Mouse (Mus musculus): ENCODE data around the gene Dyrk1a.
A peak's percentile ranks its signal among the peaks of the same experiment; 100 is the strongest.
"Not testable (repeated sequence)": the region's sequence is repeated elsewhere in the genome, so short reads cannot be mapped to it uniquely, and the experiment has no call there.

The Dyrk1a gene

GRCm38 (mm10) chr16:94632424-94632963, 62.7 kb downstream of the Dyrk1a start:
- no peak for DNase-seq (ENCODE audit: low spot score in 2 of 2)

- no peak for DNase-seq (ENCODE audit: low spot score in 2 of 2)
These were observed 63.2 kb downstream of the Dyrk1a start for GRCm38 (mm10) chr16:94633012-94633411.

DNA sequence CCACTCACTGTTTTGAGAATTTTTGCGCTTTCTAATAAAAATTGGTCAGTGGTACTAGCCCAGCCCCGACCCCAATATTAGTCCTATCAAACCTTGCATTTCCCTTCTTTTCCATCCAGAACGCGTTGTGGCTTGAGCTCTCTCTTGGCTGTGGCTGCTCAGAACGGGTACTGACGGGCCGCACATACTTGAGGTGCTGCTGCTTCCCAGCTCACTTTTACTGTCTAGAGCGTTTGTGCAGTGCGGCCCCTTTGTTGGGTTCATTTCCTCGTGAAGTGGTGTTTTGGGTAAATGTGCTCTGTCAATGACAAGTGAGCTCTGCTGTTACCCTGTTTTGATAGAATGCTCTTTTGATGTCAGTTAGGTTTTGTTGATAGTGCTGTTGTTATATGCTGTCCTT, 67.6 kb downstream of the Dyrk1a start:
- no peak for DNase-seq (ENCODE audit: low spot score in 2 of 2)

DNA sequence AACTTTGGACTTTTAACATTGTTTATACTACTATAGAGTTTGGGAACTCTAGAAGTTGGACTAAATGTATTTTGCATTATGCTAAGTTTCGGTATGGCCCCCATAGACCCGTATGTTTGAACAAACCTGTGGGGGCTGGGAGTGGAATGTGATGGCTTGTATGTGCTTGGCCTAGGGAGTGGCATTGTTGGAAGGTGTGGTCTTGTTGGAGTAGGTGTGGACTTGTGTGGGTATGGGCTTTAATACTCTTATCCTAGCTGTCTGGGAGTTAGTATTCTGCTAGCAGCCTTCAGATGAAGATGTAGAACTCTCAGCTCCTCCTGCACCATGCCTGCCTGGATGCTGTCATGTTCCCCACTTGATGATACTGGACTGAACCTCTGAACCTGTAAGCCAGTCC, 72.0 kb downstream of the Dyrk1a start:
- no peak for DNase-seq (ENCODE audit: low spot score in 2 of 2)

DNA sequence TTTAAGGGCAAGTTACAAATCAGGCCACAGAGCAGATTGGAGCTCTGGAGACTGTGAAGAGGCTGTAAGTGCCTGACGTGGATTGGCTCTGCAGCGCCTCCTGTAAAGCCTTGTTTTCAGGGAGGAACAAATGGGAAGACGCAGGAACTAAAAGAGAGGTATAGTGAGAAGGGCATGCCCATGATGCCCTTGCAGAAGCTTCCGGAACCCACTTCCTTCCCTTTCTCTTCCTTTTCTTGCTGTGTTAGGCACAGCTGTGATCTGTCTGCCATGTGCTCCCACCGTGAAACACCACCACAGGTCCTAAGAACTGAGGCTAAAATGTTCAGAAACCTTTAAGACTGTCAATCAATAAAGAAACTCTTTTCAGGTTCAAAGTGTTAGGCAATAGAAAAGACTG, 77.3 kb downstream of the Dyrk1a start:
- no peak for DNase-seq (ENCODE audit: low spot score in 2 of 2)

DNA sequence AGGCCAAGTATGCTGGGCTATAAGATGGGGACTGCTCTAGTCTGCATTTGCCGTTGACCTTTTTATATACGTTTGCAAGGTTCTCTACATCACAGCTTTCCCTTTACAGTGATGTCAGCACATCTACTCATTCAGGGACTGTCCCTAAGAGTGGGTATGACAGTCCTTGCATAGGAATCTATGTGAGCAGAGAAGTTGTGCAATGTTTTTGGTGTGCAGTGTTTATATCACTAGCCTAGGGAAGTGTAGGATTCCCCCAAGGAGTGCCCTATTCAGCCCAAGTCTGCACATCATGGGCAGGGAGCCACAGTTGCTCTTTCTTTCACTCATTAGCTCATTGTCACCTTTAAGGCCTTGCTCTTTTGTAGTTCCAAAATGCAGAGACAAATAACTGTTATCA, 78.1 kb downstream of the Dyrk1a start:
- no peak for DNase-seq (ENCODE audit: low spot score in 2 of 2)

DNA sequence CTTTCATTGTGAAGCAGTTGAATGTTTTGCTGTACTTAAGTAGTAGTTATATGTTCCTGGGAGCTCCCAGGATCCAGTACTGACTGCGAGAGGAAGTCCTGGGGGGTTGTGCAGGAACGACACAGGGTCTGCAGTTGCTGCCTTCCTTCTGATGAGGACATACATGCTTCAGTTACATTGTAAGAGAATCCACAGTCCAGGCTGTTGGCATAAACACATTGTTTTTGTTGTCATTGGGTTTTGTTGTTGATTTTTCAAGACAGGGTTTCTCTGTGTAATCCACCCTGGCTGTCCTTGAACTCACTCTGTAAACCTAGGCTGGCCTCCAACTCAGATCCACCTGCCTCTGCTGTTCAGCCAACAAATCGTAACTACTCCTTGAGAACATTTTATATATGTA, 80.1 kb downstream of the Dyrk1a start:
- no peak for DNase-seq (ENCODE audit: low spot score in 2 of 2)

GRCm38 (mm10) chr16:94652091-94652713, 82.4 kb downstream of the Dyrk1a start:
- DNase-seq (ENCODE audit: low spot score in 2 of 2), result peak in 1 of 2 experiments; percentile 27

DNA sequence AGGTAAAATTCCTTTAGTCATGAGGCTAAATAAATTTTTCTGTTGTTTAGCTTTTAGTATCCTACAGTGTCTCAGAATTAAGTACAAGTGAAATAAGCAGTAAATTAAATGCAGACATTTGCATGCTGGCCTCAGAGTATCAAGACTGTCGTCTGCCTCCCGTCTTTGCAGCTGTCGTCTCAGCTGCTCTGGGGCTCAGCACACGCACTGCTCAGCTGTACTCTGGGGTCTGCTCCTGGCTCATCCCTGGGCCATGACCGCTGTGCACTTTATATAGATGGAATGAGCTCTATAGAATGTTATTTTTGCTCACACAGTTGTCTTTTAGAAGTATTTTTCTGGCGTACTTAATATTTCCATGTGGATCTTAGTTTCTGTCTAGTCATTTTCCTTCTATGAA, 85.3 kb downstream of the Dyrk1a start:
- no peak for DNase-seq (ENCODE audit: low spot score in 2 of 2)

GRCm38 (mm10) chr16:94656891-94657290, 87.1 kb downstream of the Dyrk1a start:
- DNase-seq (ENCODE audit: low spot score in 2 of 2), result no peak

DNA sequence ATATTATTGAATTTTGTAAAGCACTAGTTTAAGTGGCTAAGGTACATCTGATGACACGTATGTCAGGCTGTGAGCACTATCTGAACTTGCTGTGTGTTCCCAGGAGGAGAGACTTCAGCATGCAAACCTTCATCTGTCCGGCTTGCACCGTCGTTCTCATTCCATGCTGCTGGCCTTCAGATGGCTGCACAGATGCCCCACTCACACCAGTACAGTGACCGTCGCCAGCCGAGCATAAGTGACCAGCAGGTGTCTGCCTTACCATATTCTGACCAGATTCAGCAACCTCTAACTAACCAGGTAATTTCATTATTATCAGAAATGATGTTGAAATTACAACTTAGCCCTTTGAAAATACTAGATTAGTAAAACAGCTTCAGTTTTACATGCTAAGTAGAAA, 89.6 kb downstream of the Dyrk1a start:
- DNase-seq (ENCODE audit: low spot score in 2 of 2), result no peak

DNA sequence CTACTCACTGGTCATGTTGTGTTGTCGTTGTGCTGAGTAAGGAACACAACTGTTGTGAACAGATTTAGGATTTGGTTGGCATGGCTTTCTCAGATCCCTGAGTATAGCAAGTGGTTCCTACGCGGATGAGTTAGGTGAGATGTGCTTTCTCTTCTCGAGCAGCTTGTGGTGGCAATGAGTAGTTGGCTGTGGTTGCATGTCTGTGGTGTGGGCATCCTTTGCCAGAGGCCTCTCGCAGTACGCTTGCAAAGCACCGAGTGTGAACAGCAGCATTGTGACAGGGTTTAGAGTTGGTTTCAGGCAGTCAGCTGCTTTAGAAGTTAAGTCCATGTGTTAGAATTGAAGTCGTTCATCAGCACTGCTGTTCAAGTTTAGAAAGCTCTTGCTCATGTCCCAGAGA, 90.4 kb downstream of the Dyrk1a start:
- peak in 1 of 2 experiments; percentile 28 for DNase-seq (ENCODE audit: low spot score in 2 of 2)

DNA sequence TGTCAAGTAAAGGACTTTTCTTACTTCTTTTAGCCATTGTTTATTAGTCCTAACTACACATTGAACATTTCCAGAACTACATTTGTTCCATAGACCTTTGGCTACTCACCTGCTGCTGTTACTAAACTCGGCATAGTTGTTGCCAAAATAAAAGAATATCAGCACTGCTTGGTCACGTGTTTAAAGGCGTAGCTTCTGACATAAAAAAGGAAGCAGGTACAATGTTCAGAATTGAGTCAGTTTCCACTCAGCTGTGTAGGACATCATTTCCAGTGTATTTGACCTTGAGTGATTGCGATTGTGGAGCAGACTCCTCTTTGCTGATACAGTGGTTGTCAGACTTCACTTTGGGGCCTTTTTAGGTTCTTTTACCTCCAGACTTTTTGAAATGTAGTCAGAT, 97.7 kb downstream of the Dyrk1a start:
- no peak for DNase-seq (ENCODE audit: low spot score in 2 of 2)

DNA sequence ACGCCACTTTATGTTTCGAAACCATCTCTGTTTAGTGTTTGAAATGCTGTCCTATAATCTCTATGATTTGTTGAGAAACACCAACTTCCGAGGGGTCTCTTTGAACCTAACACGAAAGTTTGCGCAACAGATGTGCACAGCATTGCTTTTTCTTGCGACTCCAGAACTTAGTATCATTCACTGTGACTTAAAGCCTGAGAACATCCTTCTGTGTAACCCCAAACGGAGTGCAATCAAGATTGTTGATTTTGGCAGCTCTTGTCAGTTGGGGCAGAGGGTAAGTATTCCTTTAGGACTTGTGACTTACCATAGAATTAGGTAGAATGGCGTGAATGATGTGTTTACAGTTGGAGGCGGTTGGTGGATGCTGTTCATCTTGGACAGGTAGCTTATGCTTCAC, 101.5 kb downstream of the Dyrk1a start:
- no peak for DNase-seq (ENCODE audit: low spot score in 2 of 2)

GRCm38 (mm10) chr16:94680924-94681323, 111.1 kb downstream of the Dyrk1a start:
- no peak for DNase-seq (ENCODE audit: low spot score in 2 of 2)

GRCm38 (mm10) chr16:94681760-94682159, 112.0 kb downstream of the Dyrk1a start:
- DNase-seq (ENCODE audit: low spot score in 2 of 2), result no peak

GRCm38 (mm10) chr16:94683960-94684359, 114.2 kb downstream of the Dyrk1a start:
- no peak for DNase-seq (ENCODE audit: low spot score in 2 of 2)

DNA sequence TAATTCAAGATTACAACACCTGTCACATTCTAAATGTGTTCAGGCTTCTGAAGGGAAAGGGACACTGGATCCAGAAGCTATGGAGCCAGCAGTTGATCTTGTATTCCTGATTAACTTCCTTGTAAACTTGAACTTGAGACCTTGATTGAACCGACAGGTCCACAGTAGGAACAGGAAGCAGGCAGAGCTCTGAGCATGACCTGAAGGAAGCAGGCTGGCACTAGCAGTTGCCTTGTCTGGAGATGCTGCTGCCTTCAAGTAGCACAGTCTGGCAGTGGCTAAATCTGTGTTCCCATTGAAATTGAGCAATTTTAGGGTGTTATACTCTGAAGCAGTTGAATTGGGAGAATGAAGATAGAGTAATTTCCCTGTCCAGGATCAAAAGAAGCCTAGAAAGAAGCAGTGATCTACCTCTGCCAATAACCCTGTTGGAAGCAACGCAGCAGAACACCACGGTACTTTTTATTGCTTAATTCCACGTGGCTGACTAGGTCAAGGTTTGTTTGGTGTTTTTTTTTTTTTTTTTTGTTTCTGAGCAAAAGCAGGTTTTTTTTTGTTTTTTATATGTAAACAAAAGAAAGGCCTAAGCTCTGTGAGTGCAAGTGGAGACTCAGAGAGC, 124.0 kb downstream of the Dyrk1a start:
- no peak for DNase-seq (ENCODE audit: low spot score in 2 of 2)

DNA sequence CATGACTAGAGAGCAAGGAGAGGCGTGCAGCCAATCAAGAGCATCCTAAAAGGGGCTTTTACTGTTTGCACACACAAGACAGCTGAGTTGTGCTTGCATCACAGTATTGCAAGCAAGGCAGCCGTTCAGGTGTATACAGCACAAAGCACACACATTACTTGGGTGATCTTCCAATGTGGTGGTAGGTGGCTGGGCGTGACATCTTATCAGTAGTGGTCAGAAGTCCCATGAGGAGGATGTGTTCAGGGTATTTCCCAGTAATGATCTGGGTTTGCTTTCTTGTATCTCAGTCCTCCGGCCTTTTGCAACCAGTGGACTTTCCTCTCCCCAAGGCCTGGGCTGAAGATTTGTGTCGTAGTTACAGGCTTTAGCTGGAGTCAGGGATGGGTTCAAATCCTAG, 127.7 kb downstream of the Dyrk1a start:
- no peak for DNase-seq (ENCODE audit: low spot score in 2 of 2)

DNA sequence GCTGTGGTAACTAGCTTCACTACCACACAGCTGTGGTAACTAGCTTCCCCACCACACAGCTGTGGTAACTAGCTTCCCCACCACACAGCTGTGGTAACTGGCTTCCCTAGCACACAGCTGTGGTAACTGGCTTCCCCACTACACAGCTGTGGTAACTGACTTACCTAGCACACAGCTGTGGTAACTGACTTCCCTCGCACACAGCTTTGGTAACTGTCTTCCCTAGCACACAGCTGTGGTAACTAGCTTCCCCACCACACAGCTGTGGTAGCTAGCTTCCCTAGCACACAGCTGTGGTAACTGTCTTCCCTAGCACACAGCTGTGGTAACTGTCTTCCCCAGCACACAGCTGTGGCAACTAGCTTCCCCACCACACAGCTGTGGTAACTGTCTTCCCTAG, 128.4 kb downstream of the Dyrk1a start:
- not testable (repeated sequence) for DNase-seq (ENCODE audit: low spot score in 2 of 2)

- no peak for DNase-seq (ENCODE audit: low spot score in 2 of 2)
These were observed 131.3 kb downstream of the Dyrk1a start for GRCm38 (mm10) chr16:94701141-94701540.

GRCm38 (mm10) chr16:94701971-94702370, 132.2 kb downstream of the Dyrk1a start:
- no peak for DNase-seq (ENCODE audit: low spot score in 2 of 2)

DNA sequence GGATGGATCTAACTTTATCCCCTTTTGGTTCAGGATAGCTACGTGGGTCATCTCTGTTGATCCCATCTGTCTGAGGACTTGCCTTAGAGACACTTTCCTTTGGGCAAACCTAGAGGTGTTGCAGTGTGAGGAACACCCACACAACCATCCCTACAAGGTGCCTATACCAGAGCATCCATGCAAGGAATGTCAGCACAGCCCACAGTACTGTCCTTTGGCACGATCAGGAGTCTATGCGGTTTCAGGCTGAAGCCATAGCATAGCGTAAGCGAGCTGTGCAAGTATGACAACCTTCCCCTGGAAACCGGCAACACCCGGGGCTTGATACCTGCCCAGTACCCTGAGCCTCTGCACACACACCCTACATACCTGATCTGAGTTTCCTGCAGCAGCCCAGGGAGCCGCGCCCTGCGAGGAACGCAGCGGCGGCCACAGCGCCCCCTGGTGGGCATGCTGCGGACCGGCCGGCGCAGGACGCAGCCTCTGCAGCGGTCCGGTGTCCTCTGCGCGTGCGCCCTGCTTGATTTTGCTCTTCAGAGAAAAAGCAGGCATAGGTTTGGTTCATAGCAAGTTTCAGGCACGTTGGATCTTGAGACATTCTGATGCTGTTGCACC, 143.8 kb downstream of the Dyrk1a start:
- peak; percentile 67 to 74 for DNase-seq (ENCODE audit: low spot score in 2 of 2)
